Mouse (Mus musculus): ENCODE results near the gene Serpina1c.
"Not testable (repeated sequence)": the region's sequence is repeated elsewhere in the genome, so short reads cannot be mapped to it uniquely, and the experiment has no call there.

Serpina1c gene

DNA sequence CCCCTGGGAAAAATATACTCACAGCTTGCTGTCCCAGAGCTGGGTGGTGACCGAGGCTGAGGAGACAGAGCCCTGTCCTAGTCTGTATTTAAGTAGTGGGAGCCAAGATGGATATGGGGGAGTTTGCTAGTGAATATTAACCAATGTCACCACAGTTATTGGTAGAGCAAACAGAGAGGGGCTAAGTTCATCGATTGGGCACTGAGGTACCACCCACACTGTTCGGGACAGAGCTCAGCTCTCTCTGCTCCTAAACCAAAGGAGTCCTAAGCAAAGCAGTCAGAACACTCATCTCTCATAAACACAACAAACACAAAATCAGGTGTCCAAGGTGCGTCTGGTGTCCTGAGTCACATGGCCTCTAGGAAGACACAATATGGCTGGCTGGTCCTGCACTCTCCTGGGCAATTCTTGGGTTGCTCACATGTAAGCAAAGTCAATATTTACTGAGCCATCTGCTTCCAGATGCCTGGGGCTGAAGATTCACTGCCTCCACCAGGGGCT, at the start of gene Serpina1c:
Gene Serpina1c, minus strand, starts transcription at position 51 of the 504 bp plus-strand sequence.
- DNase-seq (ENCODE audit: low read depth) = not testable (repeated sequence)

DNA sequence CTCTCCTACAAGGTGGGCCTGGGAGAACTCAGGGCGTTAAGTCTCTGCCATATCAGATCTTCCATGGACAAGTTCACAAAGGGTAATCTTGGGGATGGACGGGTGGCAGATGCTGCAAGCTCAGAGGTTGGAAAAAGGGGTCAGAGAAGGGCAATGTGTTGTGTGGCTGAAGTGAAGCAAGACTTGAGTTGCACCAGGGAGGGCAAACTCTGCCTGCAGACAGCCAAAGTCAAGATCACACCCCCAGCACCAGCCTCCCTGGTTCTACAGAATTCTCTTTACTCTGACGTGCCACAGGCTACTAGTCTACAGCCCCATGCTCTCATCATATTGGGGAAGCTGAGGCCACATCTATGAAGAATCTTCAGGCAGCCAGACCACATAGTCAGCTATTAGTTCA, 48.3 kb upstream of the Serpina1c start:
- not testable (repeated sequence) for DNase-seq (ENCODE audit: low read depth)

DNA sequence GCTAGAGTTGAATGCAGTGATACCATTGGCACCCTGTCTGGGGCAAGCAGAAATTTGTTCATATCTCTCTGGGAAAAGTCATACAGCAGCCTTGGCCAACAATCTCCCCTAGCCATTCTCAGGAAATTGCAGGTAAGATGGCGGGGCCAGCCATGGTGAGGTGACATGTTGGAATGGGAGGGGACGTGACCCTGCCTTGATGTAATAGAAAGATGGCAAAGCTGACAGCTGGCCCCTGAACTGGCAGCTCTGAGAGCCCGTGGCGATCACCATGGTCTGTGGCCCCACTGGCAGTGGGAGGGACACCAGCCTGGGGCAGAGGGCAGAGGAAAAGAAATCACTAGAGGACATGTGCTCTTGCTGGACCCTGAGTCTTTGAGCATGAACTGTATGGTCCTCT, 41.6 kb upstream of the Serpina1c start:
- DNase-seq (ENCODE audit: low read depth) = no peak

DNA sequence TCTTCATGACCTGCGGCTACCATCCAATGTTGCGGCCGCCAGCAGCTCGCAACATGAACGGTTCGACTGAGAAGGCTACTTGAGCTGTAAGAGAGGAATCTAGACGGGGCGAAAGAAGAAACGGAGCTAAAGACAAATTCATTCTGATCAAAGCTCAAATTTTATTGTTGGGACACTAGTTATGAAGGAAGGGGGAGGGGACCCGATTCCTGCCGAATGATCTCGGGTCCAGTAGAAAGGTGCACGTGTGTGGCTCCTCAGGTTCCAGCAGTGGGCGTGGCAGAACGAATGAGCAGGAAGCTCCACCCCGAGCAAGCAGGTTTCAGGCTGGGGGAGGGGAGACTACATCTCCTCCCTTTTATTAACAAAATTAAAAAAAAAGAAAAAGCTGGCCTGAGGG, 4.5 kb upstream of the Serpina1c start:
- not testable (repeated sequence) for DNase-seq (ENCODE audit: low read depth)

- not testable (repeated sequence) for DNase-seq (ENCODE audit: low read depth)
Measured at GRCm38 (mm10) chr12:103907746-103908145, 3.1 kb upstream of the Serpina1c start.

GRCm38 (mm10) chr12:103901929-103902328, 2.8 kb downstream of the Serpina1c start:
- not testable (repeated sequence) for DNase-seq (ENCODE audit: low read depth)

DNA sequence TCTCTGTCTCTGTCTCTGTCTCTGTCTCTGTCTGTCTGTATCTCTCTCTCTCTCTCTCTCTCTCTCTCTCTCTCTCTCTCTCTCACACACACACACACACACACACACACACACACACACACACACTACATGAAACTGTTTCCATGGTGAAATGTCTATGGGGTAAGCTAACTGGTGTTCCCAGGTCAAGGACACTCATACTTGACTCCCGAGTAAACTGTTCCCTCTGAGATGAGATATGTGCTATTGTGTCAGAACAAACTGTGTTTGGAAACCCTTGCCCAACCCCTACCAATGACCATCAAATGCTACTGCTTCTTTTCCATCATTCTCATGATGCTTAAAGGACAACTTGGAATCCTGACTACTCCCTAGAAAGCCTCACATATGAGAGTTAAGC, 37.8 kb downstream of the Serpina1c start:
- not testable (repeated sequence) for DNase-seq (ENCODE audit: low read depth)

DNA sequence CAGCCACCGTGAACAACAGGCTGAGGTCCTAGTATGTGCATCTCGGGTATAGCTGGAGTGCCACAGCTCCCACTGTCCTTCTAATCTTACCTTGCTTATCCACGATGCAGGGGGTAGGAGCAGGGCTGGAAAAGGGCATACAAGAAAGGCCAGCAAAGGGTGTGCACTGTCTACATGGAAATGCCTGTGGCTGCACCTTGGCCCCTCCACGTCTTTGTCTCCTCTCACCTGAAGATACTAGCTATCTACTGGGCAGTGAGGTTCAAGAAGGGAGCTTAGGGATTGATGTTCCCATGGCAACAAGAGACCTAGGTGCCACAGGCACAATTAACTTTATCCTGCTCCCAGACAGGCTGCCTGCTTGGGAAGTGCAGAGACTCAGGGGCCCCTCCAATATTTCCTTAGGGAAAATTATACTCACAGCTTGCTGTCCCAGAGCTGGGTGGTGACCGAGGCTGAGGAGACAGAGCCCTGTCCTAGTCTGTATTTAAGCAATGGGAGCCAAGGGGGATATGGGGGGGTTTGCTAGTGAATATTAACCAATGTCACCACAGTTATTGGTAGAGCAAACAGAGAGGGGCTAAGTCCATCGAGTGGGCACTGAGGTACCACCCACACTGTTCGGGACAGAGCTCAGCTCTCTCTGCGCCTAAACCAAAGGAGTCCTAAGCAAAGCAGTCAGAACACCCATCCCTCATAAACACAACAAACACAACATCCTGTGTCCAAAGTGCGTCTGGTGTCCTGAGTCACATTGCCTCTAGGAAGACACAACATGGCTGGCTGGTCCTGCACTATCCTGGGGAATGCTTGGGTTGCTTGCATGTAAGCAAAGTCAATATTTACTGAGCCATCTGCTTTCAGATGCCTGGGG, 41.3 kb downstream of the Serpina1c start, which contains the start of gene Serpina1a:
Gene Serpina1a, minus strand, starts transcription at position 462 of the 874 bp plus-strand sequence.
- DNase-seq (ENCODE audit: low read depth) = not testable (repeated sequence)

DNA sequence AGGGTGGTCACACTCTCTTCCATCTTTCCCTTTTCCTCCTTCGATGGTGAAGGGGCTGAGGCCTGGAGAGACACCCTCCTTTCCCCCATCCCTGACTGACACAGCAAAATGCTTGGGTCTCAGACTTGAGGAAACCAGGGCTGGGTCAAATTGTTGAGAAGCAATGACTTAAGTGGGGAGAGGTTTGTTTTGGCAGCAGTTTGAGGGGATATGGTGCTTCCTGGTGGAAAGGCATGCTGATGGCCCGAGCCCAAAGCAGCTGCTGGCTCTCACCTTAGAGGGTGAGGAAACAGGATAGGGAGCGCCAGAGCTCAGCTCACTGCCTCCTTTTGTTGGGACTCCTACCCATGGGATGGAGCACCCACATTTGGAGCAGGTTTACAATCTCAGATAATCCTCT, 43.7 kb downstream of the Serpina1c start:
- no peak for DNase-seq (ENCODE audit: low read depth)

DNA sequence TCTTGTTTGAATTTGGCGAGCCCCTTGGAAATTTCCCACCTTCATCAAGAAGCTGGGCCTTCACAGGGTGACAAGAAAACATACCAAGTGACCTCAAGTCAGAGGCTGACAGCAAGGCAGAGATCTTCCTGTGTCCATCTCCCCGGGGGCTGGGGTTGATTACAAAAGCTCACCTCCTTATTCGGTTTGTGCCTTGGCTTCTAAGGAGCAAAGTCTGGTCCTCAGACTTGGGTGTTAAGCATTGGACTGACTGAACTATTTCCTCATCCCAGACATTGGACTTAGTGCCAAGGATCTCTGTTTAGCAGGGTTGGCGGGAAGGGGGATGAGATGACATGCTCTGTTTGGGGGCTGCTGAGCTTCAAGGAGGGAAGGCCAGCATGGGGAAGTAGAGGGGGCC, 44.1 kb downstream of the Serpina1c start:
- DNase-seq (ENCODE audit: low read depth) = not testable (repeated sequence)

- not testable (repeated sequence) for DNase-seq (ENCODE audit: low read depth)
Measured at GRCm38 (mm10) chr12:103859584-103859983, 45.1 kb downstream of the Serpina1c start.

DNA sequence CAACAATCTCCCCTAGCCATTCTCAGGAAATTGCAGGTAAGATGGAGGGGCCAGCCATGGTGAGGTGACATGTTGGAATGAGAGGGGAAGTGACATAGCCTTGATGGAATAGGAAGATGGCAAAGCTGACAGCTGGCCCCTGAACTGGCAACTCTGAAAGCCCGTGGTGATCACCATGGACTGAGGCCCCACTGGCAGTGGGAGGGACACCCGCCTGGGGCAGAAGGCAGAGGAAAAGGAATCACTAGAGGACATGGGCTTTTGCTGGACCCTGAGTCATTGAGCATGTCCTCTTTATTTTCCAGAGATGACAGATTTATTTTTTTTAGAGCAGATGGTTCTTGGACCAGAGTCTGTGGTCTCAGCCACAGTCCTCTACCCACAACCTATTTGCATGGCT, 51.7 kb downstream of the Serpina1c start:
- DNase-seq (ENCODE audit: low read depth) = not testable (repeated sequence)
